Mouse (Mus musculus): ENCODE data around the gene C730034F03Rik.
A peak's percentile ranks its signal among the peaks of the same experiment; 100 is the strongest.
"Not testable (repeated sequence)": the region's sequence is repeated elsewhere in the genome, so short reads cannot be mapped to it uniquely, and the experiment has no call there.

The C730034F03Rik gene

GRCm38 (mm10) chr15:89429352-89430221 is at the start of gene C730034F03Rik, which contains the start of the genes Gm44502 and Chkb:
TSS of gene C730034F03Rik (plus strand) at chr15:89429589.
TSS of gene Gm44502 (minus strand) at chr15:89429696.
TSS of gene Chkb (minus strand) at chr15:89429908.
- DNase-seq (ENCODE audit: low read depth, low spot score) = peak; percentile 87

- no peak for DNase-seq (ENCODE audit: low read depth, low spot score)
Measured at GRCm38 (mm10) chr15:89384617-89385016, 44.8 kb upstream of the C730034F03Rik start, which contains the start of gene Klhdc7b. TSS of gene Klhdc7b (plus strand) at chr15:89384917.

DNA sequence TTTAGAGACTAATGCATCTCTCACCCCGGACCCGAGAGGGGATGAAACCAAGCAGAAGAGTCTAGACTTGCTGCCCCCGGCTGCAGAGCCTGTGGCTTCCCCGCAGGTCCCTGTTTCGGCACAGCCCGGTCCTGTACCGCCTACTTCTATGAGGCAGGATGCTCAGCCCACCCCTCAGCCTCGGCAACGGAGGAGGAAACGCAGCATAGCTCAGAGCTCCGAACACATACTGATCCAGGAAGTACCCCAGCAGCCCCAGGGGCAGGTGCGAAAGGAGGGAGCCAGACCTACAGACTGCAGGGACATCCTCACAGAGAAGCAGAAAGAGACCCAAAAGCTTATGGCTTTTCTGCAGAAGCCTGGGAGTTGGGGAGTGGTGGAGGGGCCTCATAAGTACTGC is 42.3 kb upstream of the C730034F03Rik start:
- no peak for DNase-seq (ENCODE audit: low read depth, low spot score)

DNA sequence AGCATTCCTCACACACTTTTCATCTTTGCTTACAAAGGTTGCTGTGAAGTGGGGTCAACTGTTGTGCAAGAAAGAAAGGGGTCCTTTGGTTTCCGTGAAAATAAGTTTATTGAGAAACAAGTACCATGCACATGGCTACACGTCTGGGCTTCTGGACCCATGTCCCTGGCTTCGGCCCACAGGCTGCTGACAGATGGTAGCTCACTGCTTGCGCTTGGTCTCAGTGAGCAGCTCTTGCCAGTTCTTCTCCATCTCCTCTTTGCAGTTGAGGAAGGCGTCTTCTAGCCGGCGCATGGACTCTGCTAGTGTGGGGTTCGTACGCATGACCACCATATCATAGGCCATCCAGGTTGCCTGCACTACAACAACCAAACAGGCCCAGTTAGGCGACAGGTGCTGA is 39.3 kb upstream of the C730034F03Rik start:
- no peak for DNase-seq (ENCODE audit: low read depth, low spot score)

- DNase-seq (ENCODE audit: low read depth, low spot score) = no peak
Measured at GRCm38 (mm10) chr15:89396883-89397282, 32.5 kb upstream of the C730034F03Rik start.

GRCm38 (mm10) chr15:89398146-89398545 is 31.2 kb upstream of the C730034F03Rik start:
- no peak for DNase-seq (ENCODE audit: low read depth, low spot score)

DNA sequence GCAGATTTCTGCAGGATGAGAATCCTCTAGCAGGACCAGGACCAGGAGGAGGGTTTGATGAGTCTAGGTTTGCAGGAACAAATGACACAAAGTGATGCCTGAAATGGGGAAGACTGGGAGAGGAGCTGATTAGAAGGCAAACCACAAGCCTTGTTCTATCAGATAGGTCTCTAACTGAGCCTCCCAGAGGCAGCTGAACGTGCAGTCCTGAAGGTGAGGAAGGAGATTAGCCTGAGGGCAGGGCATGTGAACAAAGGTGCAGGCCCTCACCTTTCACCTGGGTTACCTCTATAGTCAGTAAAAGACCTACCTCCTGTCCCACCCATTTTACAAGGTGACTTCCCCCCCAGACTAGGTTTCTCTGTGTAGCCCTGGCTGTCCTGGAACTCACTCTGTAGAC is 29.7 kb upstream of the C730034F03Rik start:
- no peak for DNase-seq (ENCODE audit: low read depth, low spot score)

DNA sequence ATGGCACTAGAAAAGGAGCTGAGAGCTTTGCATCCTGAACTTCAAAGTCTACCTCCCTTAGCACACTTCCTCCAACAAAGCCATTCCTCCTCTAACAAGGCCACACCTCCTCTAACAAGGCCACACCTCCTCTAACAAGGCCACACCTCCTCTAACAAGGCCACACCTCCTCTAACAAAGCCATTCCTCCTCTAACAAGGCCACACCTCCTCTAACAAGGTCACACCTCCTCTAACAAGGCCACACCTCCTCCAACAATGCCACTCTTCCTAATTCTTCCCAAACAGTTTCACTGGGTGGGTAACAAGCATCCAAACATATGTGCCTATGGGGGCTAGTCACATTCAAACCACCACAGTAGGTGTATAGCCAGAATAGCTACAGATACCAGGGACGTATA is 26.9 kb upstream of the C730034F03Rik start:
- DNase-seq (ENCODE audit: low read depth, low spot score) = no peak

GRCm38 (mm10) chr15:89404831-89405623 is 24.4 kb upstream of the C730034F03Rik start:
- DNase-seq (ENCODE audit: low read depth, low spot score) = no peak

GRCm38 (mm10) chr15:89406691-89407090 is 22.7 kb upstream of the C730034F03Rik start:
- DNase-seq (ENCODE audit: low read depth, low spot score) = no peak

DNA sequence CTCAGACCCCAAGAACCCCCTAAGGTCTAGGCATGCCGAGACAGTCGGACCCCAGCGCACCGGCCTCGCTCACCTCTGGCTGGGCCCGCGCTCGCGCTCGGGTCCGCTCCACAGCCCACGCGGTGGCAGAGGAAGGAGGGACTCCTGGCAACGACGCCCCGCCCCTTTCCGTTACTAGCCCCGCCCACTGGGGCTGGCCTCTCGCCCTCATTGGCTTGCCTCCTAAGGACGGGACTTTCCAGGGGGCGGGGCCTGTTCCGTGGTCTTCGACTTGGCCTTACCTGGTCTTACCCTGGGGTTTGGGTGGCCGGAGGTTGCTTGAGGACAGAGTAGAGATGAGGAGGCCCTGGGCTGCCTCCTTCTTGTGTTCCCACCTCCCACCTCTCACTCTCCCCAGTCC is 19.3 kb upstream of the C730034F03Rik start, which contains the start of gene Syce3:
Gene Syce3 (minus strand): TSS at position 386 of the 400 bp plus-strand sequence.
- DNase-seq (ENCODE audit: low read depth, low spot score) = no peak

- DNase-seq (ENCODE audit: low read depth, low spot score) = no peak
Measured at GRCm38 (mm10) chr15:89415282-89415681, 14.1 kb upstream of the C730034F03Rik start.

DNA sequence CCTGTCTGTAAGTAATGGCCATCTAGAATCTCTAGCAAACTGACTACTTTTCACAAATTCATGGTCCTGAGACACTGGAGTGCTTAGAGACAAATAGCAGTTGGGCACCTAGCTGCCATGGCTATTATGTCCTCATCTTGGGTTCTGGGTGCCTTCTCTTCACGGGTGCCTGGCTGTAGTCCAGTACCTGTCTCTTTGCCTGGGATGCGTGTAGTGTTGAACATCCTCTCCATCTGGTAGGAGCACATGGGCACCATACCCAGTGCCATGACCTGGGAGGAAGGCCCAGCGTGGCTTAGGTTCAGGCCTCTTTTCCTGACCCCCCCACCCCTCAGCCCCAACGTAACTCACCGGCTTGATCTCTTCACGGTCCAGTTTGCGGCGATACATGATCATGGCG is 7.5 kb upstream of the C730034F03Rik start:
- no peak for DNase-seq (ENCODE audit: low read depth, low spot score)

DNA sequence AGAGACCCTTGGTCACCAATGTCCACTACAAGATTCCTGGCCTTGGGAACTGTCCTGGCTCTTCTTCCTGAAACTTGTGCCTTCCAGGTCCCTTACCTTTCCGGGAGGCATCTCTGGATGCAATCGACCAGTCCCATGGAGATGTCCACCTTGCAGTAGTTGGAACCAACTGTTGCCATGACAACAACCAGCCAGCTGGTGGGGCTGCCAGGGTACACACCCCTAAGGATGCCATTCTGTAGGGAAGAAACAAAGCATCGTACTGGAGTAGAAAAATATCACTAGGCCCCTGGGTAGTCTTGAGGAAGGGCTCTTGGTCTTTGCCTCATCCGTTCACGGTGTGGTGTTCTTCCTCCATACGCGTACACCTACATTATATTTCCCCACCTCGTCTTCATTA is 4.8 kb upstream of the C730034F03Rik start:
- no peak for DNase-seq (ENCODE audit: low read depth, low spot score)

DNA sequence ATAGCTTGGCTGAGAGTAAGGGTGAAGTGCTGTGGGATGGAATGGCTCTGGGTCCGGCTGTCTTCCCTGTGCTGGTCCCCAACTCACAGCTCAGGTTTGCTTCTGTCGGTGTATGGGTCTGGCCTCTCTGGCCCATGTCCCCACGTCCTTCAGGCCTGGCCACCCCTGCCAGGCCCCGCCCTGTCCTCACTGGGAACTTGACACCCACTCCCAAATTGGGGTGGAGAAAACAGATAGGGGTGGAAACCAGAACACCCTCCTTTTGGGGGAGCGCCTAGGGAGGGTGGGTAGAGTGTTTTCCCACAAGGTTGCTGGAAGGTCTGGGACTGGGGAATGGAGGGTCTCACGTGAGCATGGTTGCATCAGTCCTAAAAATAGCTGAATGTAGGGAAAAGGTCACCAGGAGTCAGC is 3.7 kb upstream of the C730034F03Rik start, which contains the start of gene Cpt1b:
Gene Cpt1b (minus strand): TSS at position 153 of the 411 bp plus-strand sequence.
- no peak for DNase-seq (ENCODE audit: low read depth, low spot score)

DNA sequence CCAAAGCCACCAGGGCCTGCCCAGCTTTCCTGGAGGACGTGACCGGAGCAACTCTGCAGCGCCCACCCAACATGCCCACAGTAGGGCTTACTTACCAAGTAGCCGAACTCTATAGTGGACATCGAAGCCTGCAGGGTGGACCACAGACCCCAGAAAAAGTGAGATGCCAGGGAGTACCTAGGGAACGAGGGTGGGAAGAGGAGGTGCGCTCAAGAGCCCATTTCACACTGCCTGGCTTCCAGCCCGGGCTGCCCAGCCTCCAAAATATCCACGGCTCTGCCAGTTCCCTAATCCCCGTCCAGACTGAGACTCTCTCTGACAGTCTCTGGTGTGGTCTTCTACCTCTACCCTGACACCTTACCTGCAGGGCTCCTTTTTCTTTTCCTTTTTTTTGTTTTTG is 2.7 kb upstream of the C730034F03Rik start:
- no peak for DNase-seq (ENCODE audit: low read depth, low spot score)

- DNase-seq (ENCODE audit: low read depth, low spot score) = no peak
Measured at GRCm38 (mm10) chr15:89428136-89428790, 1.1 kb upstream of the C730034F03Rik start.

- no peak for DNase-seq (ENCODE audit: low read depth, low spot score)
Measured at GRCm38 (mm10) chr15:89428821-89429351, 503 bp upstream of the C730034F03Rik start.

DNA sequence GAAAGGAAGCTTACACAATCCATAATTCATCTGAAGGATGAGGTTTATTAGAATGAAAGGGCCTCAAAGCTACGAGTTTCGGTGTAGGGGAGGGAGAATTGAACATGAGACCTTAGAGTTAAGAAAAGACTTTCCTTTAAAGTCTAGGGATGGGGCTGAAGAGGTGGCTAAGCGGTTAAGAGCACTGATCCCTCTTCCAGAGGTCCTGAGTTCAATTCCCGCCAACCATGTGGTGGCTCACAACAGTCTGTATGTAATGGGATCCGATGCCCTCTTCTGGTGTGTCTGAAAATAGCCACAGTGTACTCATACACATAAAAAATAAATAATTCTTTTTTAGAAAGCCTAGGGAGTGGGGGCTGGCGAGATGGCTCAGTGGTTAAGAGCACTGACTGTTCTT is 952 bp downstream of the C730034F03Rik start:
- DNase-seq (ENCODE audit: low read depth, low spot score) = no peak

DNA sequence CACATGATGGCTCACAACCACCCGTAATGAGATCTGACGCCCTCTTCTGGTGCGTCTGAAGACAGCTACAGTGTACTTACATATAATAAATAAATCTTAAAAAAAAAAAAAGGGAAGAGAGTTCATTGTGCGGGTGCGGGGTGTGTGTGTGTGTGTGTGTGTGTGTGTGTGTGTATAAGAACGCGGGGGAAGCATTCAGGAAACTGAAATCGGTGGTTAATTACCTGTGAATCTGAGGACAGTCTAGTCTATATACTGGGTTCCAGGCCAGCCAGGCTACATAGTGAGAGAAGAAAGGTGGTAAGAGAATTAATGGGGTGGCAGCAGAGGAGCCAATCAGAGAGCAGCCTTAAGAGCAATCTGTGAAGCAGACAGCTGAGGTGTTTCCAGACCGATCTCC is 1.4 kb downstream of the C730034F03Rik start:
- DNase-seq (ENCODE audit: low read depth, low spot score) = not testable (repeated sequence)

DNA sequence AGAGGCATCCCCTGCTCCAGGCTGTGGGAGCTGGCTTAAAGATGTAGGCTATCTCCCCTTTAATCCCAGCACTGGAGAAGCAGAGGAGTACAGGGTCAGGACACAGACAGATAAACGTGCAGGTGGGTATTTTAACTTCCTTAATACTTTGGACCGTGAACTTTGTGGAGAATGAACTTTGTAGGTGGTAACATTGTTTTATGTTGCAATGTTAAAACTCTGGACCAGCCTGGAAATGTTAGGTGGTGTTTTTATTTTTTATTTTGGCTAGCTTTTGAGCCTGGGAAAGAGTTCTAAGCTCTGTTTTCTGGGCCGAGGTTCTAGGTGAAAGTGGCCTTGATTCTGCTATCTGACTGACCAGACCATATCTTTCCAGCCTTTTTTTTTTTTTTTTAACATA is 1.9 kb downstream of the C730034F03Rik start:
- no peak for DNase-seq (ENCODE audit: low read depth, low spot score)
